Mouse (Mus musculus) testis, adult 2 months (tissue): ENCODE measurements around the gene Npepps.

Source experiments
- CTCF ChIP-seq: fragments of 200-500 bp; IDR thresholded peaks from 2 replicates; pipeline ENCODE4 v1.5.1; 2012; ENCODE audit warnings: low read depth, mild to moderate bottlenecking, inconsistent platforms, low read length, moderate library complexity; ENCODE audit not compliant: control insufficient read depth, insufficient read depth, insufficient replicate concordance
- POLR2A ChIP-seq: fragments of 200-500 bp; IDR thresholded peaks from 2 replicates; pipeline ENCODE4 v1.6.1; 2012; ENCODE audit warnings: low read depth, mild to moderate bottlenecking, inconsistent platforms, low read length, moderate library complexity; ENCODE audit not compliant: control insufficient read depth

- TF ChIP-seq CTCF (no peak), POLR2A (no peak)
Observed at GRCm38 (mm10) chr11:97191915-97192620, 88.4 kb downstream of the Npepps start.
